Mouse (Mus musculus): Measurements from ENCODE around the gene Ssu2. TPM values are rescaled to one million over a fixed set of nuclear protein-coding genes. Genes with fewer than 3 reads are reported as not detected.

Gene Ssu2
- polyA plus RNA-seq, 1 experiment from 2014 or later: not detected

DNA sequence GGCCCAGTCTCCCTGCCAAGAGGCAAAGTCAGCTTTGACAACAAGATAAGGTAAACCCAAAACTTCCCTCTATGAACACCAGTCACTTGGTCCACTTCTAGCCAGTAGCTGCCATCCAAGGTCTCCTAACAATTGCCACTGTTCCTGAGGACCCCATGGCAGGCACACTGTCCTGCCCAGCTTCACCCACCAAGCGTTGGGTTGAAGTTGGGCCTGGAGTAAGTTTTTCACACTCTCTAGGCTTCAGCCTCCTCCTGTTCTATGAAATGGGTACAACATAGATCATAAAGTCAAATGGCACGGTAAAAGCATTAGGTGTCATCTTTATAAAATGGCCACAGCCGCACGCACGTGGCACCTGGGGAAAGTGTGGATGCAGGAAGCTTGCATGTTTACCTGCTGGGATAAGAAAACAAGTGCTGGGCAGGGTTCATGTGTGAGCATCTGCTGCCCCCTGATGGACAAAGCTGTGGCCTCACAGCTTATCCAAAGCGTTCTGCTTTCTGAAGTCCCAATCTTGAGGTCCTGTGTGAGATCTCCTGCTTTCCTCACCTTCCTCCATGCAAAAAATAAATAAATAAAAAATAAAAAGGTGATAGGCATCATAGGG lies 25.4 kb downstream of the Ssu2 start:
- ATAC-seq: peak; percentile 77
- no peaks in the 10 kb centered on the region for H3K4me1 ChIP-seq (ENCODE audit: control insufficient read depth, insufficient read depth, low read length)
- H3K4me3 ChIP-seq (ENCODE audit: low read depth, low read length): no peak overlapping the region
- no peaks in the 10 kb centered on the region for H3K9me3 ChIP-seq (replicated peaks; ENCODE audit: control insufficient read depth, low read length, poor library complexity, severe bottlenecking)
- H3K9ac ChIP-seq (ENCODE audit: low read depth, low read length): no peak overlapping the region
- H3K36me3 ChIP-seq (ENCODE audit: control insufficient read depth, insufficient read depth, low read length): no peaks in the 10 kb centered on the region
- WGBS: 42% methylated on average over 6 of the region's 6 CpGs
- H3K27ac ChIP-seq (ENCODE audit: low read length): no peak overlapping the region
- H3K4me2 ChIP-seq (ENCODE audit: low read length): no peak overlapping the region
- no peaks in the 10 kb centered on the region for H3K27me3 ChIP-seq (ENCODE audit: control insufficient read depth, insufficient read depth, low read depth, low read length)

DNA sequence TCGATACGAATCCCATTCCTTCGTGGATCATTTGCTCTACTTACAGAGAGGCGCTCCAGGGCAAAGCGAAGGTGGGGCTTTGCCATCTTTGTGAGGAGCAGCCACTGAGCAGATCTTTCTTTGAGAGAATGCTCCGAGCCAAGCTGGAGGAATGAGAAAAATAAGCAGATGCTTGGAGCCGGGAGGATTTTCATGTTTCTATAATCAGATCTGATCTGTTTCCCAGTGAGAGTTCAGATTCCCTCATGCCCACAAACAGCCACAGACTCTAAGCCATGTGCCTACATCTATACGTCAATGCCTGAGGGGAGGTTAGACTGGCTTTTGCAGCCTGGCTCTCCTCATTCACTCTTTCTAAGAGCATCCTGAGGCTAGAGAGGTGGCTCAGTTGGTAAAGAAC lies 27.1 kb downstream of the Ssu2 start:
- Histone ChIP-seq H3K27me3 (ENCODE audit: control insufficient read depth, insufficient read depth, low read depth, low read length) (no peaks in the 10 kb centered on the region), H3K4me3 (ENCODE audit: low read depth, low read length) (no peak overlapping the region), H3K36me3 (ENCODE audit: control insufficient read depth, insufficient read depth, low read length) (no peaks in the 10 kb centered on the region), H3K9me3 (replicated peaks; ENCODE audit: control insufficient read depth, low read length, poor library complexity, severe bottlenecking) (no peaks in the 10 kb centered on the region), H3K4me2 (ENCODE audit: low read length) (no peak overlapping the region), H3K27ac (ENCODE audit: low read length) (no peak overlapping the region), H3K9ac (ENCODE audit: low read depth, low read length) (no peak overlapping the region), H3K4me1 (ENCODE audit: control insufficient read depth, insufficient read depth, low read length) (no peaks in the 10 kb centered on the region)
- ATAC-seq: no peak
- WGBS: 68% methylated on average over 8 of the region's 8 CpGs

DNA sequence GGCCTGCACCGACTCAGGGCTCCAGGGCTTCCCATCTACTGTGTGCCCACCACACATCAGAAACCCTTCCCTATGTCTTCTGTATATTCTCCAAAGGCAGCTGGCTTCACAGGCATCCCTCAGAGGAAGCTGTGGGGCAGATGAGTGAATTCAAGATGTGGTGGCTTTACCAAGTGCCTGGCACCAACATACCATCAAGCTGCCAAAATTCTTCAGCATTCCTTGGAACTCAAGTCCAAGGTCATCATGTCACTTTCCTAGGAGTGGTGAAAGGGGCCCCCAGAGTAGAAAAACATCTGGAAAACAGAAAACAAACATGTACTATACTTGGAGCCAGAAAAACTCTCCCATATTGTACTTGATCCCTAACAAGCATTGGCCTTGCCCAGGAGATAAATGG lies 28.5 kb downstream of the Ssu2 start:
- ATAC-seq: no peak

DNA sequence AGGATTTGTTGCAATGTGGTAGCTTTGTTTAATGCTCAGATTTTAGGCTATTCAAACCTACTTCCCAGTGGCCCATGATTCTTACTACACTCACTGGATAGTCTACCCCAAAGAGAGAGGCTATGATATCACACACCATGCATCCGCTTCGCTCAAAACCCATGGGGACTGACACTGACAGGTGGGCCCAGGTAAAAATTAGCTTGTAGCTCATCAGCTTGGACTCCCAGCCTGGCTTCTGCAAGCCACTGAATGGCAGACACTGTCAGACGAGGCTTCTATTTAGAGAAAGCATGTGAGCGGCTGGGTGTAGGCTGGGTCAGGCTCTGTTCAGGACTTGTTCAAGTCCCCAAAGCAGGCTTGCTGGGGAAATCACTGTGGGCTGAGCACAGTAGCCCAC lies 37.4 kb downstream of the Ssu2 start:
- H3K36me3 ChIP-seq (ENCODE audit: control insufficient read depth, insufficient read depth, low read length): no peaks in the 10 kb centered on the region
- ATAC-seq: no peak
- WGBS: 93% methylated on average over 4 of the region's 4 CpGs
- no peaks in the 10 kb centered on the region for H3K27me3 ChIP-seq (ENCODE audit: control insufficient read depth, insufficient read depth, low read depth, low read length)
- H3K27ac ChIP-seq (ENCODE audit: low read length): no peak overlapping the region
- no peak overlapping the region for H3K4me3 ChIP-seq (ENCODE audit: low read depth, low read length)
- no peaks in the 10 kb centered on the region for H3K4me1 ChIP-seq (ENCODE audit: control insufficient read depth, insufficient read depth, low read length)
- H3K9me3 ChIP-seq (replicated peaks; ENCODE audit: control insufficient read depth, low read length, poor library complexity, severe bottlenecking): no peaks in the 10 kb centered on the region
- H3K4me2 ChIP-seq (ENCODE audit: low read length): no peak overlapping the region
- no peak overlapping the region for H3K9ac ChIP-seq (ENCODE audit: low read depth, low read length)

More for the DNA sequence above, 28.5 kb downstream of the Ssu2 start:
- Histone ChIP-seq H3K9ac (ENCODE audit: low read depth, low read length) (no peak overlapping the region), H3K4me1 (ENCODE audit: control insufficient read depth, insufficient read depth, low read length) (no peaks in the 10 kb centered on the region), H3K4me2 (ENCODE audit: low read length) (no peak overlapping the region), H3K27me3 (ENCODE audit: control insufficient read depth, insufficient read depth, low read depth, low read length) (no peaks in the 10 kb centered on the region), H3K27ac (ENCODE audit: low read length) (no peak overlapping the region), H3K36me3 (ENCODE audit: control insufficient read depth, insufficient read depth, low read length) (no peaks in the 10 kb centered on the region), H3K9me3 (replicated peaks; ENCODE audit: control insufficient read depth, low read length, poor library complexity, severe bottlenecking) (no peaks in the 10 kb centered on the region), H3K4me3 (ENCODE audit: low read depth, low read length) (no peak overlapping the region)
- 100% methylated on average over 1 of the region's 1 CpGs for WGBS

DNA sequence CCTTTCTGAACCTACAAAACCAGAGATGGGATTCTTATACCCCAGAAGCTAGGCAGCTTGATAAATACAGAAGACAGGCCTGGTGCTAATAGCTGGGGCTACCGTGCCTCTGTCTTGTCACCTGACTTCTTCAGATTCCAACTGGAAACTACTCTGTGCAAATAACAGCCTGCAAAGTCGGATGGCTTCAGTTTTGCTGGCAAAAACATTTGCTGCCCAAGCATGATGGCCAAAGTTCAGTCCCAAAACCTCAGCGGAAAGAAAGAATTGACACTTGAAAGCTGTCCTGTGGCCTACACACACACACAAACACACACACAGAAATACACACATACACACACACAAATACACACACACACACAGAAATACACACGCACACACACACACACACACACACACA lies 48.8 kb downstream of the Ssu2 start:
- ATAC-seq: no peak
- no peak overlapping the region for H3K4me2 ChIP-seq (ENCODE audit: low read length)
- H3K4me3 ChIP-seq (ENCODE audit: low read depth, low read length): no peak overlapping the region
- no peaks in the 10 kb centered on the region for H3K9me3 ChIP-seq (replicated peaks; ENCODE audit: control insufficient read depth, low read length, poor library complexity, severe bottlenecking)
- 87% methylated on average over 4 of the region's 4 CpGs for WGBS
- no peak overlapping the region for H3K27ac ChIP-seq (ENCODE audit: low read length)
- H3K9ac ChIP-seq (ENCODE audit: low read depth, low read length): no peak overlapping the region
- no peaks in the 10 kb centered on the region for H3K36me3 ChIP-seq (ENCODE audit: control insufficient read depth, insufficient read depth, low read length)
- no peaks in the 10 kb centered on the region for H3K4me1 ChIP-seq (ENCODE audit: control insufficient read depth, insufficient read depth, low read length)
- no peaks in the 10 kb centered on the region for H3K27me3 ChIP-seq (ENCODE audit: control insufficient read depth, insufficient read depth, low read depth, low read length)

DNA sequence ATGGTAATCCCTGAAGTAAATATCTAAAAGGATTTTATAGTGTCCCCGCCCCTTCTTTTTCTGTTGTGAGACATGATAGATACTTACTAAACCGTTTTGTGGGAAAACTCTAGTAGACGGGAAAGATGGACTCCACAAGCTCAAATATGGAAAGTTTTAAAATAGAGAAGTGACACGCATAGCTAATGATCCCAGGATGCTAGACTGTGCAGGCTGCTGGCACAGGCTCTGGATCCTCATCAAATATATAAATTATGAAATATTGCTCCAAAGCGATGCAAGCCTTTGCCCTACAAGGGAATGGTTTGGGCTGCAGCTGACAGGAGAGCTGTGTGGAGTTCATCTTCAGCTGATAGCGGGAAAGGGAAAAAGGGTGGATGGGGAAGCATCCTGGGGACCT lies 50.2 kb downstream of the Ssu2 start:
- Histone ChIP-seq H3K9me3 (replicated peaks; ENCODE audit: control insufficient read depth, low read length, poor library complexity, severe bottlenecking) (no peaks in the 10 kb centered on the region), H3K36me3 (ENCODE audit: control insufficient read depth, insufficient read depth, low read length) (no peaks in the 10 kb centered on the region), H3K4me3 (ENCODE audit: low read depth, low read length) (no peak overlapping the region), H3K4me1 (ENCODE audit: control insufficient read depth, insufficient read depth, low read length) (no peaks in the 10 kb centered on the region), H3K27me3 (ENCODE audit: control insufficient read depth, insufficient read depth, low read depth, low read length) (no peaks in the 10 kb centered on the region), H3K27ac (ENCODE audit: low read length) (no peak overlapping the region), H3K4me2 (ENCODE audit: low read length) (no peak overlapping the region), H3K9ac (ENCODE audit: low read depth, low read length) (no peak overlapping the region)
- WGBS: 91% methylated on average over 6 of the region's 6 CpGs
- ATAC-seq: no peak

DNA sequence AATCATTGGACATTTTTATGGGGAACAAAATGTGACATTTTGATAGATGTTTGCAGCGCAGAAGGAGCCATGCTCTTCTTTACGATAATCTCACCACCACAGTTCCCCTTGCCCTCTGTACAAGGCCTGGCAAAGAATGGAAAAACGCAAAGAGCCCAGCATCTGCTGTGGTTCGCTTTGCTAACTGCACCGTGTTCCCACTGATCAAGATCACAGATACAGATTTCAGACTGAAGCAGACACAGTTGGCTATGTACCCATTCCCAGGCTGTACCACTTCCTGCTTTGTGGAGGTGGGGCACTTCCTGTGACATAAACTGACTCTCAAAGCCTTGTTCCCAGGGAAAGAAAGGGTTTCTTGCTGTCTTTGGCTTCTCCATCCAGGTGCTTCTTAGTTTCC lies 53.9 kb downstream of the Ssu2 start:
- no peak for ATAC-seq
- Histone ChIP-seq H3K36me3 (ENCODE audit: control insufficient read depth, insufficient read depth, low read length) (no peaks in the 10 kb centered on the region), H3K27ac (ENCODE audit: low read length) (no peak overlapping the region), H3K4me3 (ENCODE audit: low read depth, low read length) (no peak overlapping the region), H3K27me3 (ENCODE audit: control insufficient read depth, insufficient read depth, low read depth, low read length) (no peaks in the 10 kb centered on the region), H3K4me2 (ENCODE audit: low read length) (no peak overlapping the region), H3K9ac (ENCODE audit: low read depth, low read length) (no peak overlapping the region), H3K9me3 (replicated peaks; ENCODE audit: control insufficient read depth, low read length, poor library complexity, severe bottlenecking) (no peaks in the 10 kb centered on the region), H3K4me1 (ENCODE audit: control insufficient read depth, insufficient read depth, low read length) (no peaks in the 10 kb centered on the region)
- 89% methylated on average over 5 of the region's 5 CpGs for WGBS

DNA sequence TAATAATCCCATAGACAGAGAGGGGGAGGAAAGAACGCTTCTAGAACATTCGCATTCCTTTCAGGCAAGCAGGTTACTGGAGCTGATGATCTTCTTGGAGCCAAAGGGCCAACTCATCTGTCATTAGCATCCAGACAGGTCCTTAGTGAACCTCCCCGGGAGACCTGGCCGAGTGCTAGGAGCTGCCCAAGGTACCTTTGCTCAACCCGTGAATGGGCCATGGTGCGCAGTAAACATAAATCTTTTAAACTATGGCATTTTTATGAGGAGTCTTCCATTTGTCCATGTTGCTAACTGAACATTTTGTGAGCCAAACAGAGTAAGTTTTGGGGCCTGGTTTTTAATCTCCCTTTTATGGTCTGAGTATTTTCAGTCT lies 56.6 kb downstream of the Ssu2 start:
- H3K4me1 ChIP-seq (ENCODE audit: control insufficient read depth, insufficient read depth, low read length): no peaks in the 10 kb centered on the region
- H3K9me3 ChIP-seq (replicated peaks; ENCODE audit: control insufficient read depth, low read length, poor library complexity, severe bottlenecking): no peaks in the 10 kb centered on the region
- no peak overlapping the region for H3K27ac ChIP-seq (ENCODE audit: low read length)
- H3K27me3 ChIP-seq (ENCODE audit: control insufficient read depth, insufficient read depth, low read depth, low read length): no peaks in the 10 kb centered on the region
- no peak overlapping the region for H3K9ac ChIP-seq (ENCODE audit: low read depth, low read length)
- no peak overlapping the region for H3K4me3 ChIP-seq (ENCODE audit: low read depth, low read length)
- H3K36me3 ChIP-seq (ENCODE audit: control insufficient read depth, insufficient read depth, low read length): no peaks in the 10 kb centered on the region
- ATAC-seq: no peak
- no peak overlapping the region for H3K4me2 ChIP-seq (ENCODE audit: low read length)
- WGBS: 86% methylated on average over 6 of the region's 6 CpGs

DNA sequence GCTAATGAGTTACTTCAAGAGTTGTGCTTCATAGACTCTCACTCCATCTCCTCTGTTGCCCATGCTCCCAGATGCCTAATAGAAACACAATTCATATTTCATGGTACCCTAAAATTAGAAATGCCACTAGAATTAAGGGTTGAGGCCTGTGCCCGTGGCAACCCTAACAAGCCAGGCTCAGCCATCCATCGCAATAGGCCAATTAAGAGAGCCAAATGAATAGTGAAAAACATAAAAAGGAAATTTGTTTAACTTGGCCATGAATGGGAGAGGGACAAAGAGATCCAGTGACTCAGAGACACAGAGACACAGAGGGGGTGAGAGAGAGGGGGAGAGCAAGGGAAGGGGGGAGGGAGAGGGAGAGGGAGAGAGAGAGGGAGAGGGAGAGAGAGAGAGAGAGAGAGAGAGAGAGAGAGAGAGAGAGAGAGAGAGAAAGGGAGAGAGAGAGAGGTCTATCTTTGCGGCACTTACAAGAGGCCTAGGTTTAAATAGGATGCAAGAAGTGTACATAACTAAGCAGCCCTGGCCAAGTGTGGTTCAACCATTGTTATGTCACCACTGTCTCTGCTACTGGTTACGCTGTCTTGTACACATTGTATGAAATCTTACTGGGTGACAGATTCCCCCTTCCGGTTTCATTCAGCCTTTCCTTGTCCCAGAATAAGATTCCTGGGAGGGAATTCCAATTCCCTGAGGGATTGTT lies 57.2 kb downstream of the Ssu2 start:
- Histone ChIP-seq H3K27ac (ENCODE audit: low read length) (no peak overlapping the region), H3K36me3 (ENCODE audit: control insufficient read depth, insufficient read depth, low read length) (no peaks in the 10 kb centered on the region), H3K4me1 (ENCODE audit: control insufficient read depth, insufficient read depth, low read length) (no peaks in the 10 kb centered on the region), H3K4me2 (ENCODE audit: low read length) (no peak overlapping the region), H3K9ac (ENCODE audit: low read depth, low read length) (no peak overlapping the region), H3K27me3 (ENCODE audit: control insufficient read depth, insufficient read depth, low read depth, low read length) (no peaks in the 10 kb centered on the region), H3K4me3 (ENCODE audit: low read depth, low read length) (no peak overlapping the region), H3K9me3 (replicated peaks; ENCODE audit: control insufficient read depth, low read length, poor library complexity, severe bottlenecking) (no peaks in the 10 kb centered on the region)
- 78% methylated on average over 5 of the region's 5 CpGs for WGBS
- no peak for ATAC-seq
